Mouse (Mus musculus) heart, embryonic 13.5 days (tissue): Measurements from ENCODE around the gene Sept7. TPM values are rescaled to one million over a fixed set of nuclear protein-coding genes. Genes with fewer than 3 reads are reported as not detected.
"Not testable (repeated sequence)": the region's sequence is repeated elsewhere in the genome, so short reads cannot be mapped to it uniquely, and the experiment has no call there.

Source experiments
- ATAC-seq: fragments of 200-750 bp; cut with Nextera tagmentation; 2 replicates; pipeline ENCODE4 v1.8.0; 2017; ENCODE audit warnings: moderate TSS enrichment; ENCODE audit not compliant: insufficient number of reproducible peaks, low FRiP score, low TSS enrichment; ENCODE audit errors: extremely low read depth
- H3K27ac ChIP-seq: fragments of 300-500 bp; sonication (generic); replicated peaks from 2 replicates; pipeline ENCODE4 v1.5.1; 2015; ENCODE audit warnings: moderate library complexity, mild to moderate bottlenecking, inconsistent platforms
- H3K27me3 ChIP-seq: fragments of 300-500 bp; sonication (generic); replicated peaks from 2 replicates; pipeline ENCODE4 v1.6.1; 2015; ENCODE audit warnings: mild to moderate bottlenecking, inconsistent platforms
- H3K36me3 ChIP-seq: fragments of 300-500 bp; sonication (generic); 2 replicates; pipeline ENCODE4 v1.6.1; 2015; ENCODE audit warnings: mild to moderate bottlenecking, inconsistent platforms
- H3K4me1 ChIP-seq: fragments of 300-500 bp; sonication (generic); 2 replicates; pipeline ENCODE4 v1.6.1; 2015; ENCODE audit warnings: inconsistent platforms
- H3K4me2 ChIP-seq: fragments of 300-500 bp; sonication (generic); 2 replicates; pipeline ENCODE4 v1.6.1; 2015; ENCODE audit warnings: inconsistent platforms, mild to moderate bottlenecking, moderate library complexity
- H3K4me3 ChIP-seq: fragments of 300-500 bp; sonication (generic); 2 replicates; pipeline ENCODE4 v1.5.1; 2015; ENCODE audit warnings: moderate library complexity, mild to moderate bottlenecking, inconsistent platforms
- H3K9ac ChIP-seq: fragments of 300-500 bp; sonication (generic); 2 replicates; pipeline ENCODE4 v1.6.1; 2015; ENCODE audit warnings: inconsistent platforms, mild to moderate bottlenecking, moderate library complexity
- H3K9me3 ChIP-seq: fragments of 300-500 bp; sonication (generic); 2 replicates; pipeline ENCODE4 v1.6.1; 2016; ENCODE audit warnings: inconsistent platforms
- WGBS: fragments of 180-500 bp; shearing (Covaris S2); methylation state at CpG from one replicate; pipeline ENCODE4 v1.1.7; 2015; ENCODE audit warnings: mixed read lengths; 5-methylcytosine and 5-hydroxymethylcytosine counted together
- polyA plus RNA-seq: library from polyadenylated mRNA; unstranded; fragments of >200 nt; fragmentation: Nextera tagmentation; extraction: Ambion mirVana; gene quantifications from 2 replicates; pipeline ENCODE4 v1.2.1, GENCODE M21; 2015

Gene Sept7
- polyA plus RNA-seq, 1 experiment from 2014 or later: 247 TPM

DNA sequence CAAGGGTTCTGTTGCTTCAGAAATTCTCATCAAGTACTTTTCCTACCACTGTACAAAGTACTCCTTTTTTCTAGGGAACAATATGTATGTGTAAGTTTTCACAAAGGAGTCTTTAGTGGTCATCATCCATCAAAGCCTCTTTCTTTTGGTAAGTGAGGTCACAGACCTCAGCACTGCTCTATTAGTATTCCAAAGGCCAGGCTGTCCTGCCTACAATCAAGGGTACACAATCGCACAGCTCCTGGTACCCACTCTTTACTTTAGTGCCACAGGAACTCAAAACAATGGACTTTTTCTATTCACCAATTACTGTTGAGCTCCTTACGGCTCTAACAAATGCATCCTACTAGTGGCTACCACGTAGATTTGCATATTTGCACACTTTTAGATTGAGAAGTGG, 11.2 kb upstream of the Sept7 start:
- WGBS: 77% methylated on average over 3 of the region's 3 CpGs
- peaks cover 8% of the 10 kb centered on the region for H3K4me1 ChIP-seq

DNA sequence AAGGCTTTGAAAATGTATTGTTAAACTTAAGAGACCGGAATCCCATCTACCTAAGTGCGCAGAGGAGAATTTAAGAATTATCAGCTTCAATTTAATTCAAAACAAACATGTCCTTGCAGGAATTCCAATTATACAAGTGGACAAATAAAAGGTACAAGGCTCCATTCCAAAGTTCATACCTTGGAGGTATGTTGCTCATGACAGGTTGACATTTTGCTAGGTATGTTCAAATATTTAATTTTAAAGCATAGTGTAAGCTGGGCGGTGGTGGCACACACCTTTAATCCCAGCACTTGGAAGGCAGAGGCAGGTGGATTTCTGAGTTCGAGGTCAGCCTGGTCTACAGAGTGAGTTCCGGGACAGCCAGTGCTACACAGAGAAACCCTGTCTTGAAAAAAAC, 10.5 kb upstream of the Sept7 start:
- not testable (repeated sequence) for H3K4me3 ChIP-seq, H3K27me3 ChIP-seq, ATAC-seq, H3K4me1 ChIP-seq, H3K9me3 ChIP-seq, H3K9ac ChIP-seq, H3K36me3 ChIP-seq, H3K4me2 ChIP-seq, H3K27ac ChIP-seq
- WGBS: 88% methylated on average over 5 of the region's 5 CpGs

More for the DNA sequence above, 11.2 kb upstream of the Sept7 start:
- no peaks in the 10 kb centered on the region for H3K27me3 ChIP-seq
- no peak overlapping the region for H3K9ac ChIP-seq
- no peaks in the 10 kb centered on the region for H3K36me3 ChIP-seq
- H3K4me3 ChIP-seq: no peak overlapping the region
- ATAC-seq: no peak
- no peak overlapping the region for H3K4me2 ChIP-seq
- no peak overlapping the region for H3K27ac ChIP-seq
- H3K9me3 ChIP-seq: no peaks in the 10 kb centered on the region

- H3K4me1 ChIP-seq: peaks cover 8% of the 10 kb centered on the region
- no peaks in the 10 kb centered on the region for H3K9me3 ChIP-seq
These were observed 10.0 kb upstream of the Sept7 start for GRCm38 (mm10) chr9:25242266-25242665.

DNA sequence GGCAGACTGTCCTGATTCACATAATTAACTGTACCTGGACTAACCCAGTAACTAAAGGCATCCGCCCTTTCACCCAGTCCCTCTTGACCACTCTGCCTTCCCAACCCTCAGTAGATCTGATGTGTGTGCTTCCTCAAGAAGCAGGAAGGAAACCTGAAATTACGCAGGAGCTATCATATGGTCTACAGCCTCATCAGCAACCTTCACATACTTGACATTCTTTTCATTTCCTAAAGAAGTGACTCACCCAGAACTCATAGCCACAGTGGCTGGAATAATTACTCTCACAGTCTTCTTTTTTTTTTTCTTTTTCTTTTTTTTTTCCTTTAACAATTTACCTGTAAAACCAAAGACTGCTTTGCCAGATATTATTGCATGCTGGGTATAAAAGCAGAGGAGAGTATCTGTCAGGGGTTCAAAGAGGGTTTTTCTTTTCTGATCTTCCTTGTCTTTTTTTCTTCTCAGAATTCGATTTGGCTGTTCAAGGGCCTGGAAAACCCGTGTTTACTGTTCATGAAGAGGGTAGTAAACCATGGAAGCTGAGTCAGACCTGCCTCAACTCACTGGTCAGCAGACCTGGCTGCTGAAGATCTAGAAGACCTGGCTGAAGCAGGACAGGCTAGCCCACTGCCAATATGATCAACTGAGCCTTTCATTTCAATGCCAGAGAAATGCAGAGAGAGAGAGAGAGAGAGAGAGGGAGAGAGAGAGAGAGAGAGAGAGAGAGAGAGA, 8.1 kb upstream of the Sept7 start:
- Histone ChIP-seq H3K36me3 (no peaks in the 10 kb centered on the region), H3K4me3 (no peak overlapping the region), H3K9ac (no peak overlapping the region), H3K4me2 (no peak overlapping the region), H3K4me1 (peaks cover 12% of the 10 kb centered on the region), H3K9me3 (no peaks in the 10 kb centered on the region), H3K27me3 (no peaks in the 10 kb centered on the region), H3K27ac (peak overlapping the region; percentile 12; the same call in 1 of the 2 replicates)
- 45% methylated on average over 4 of the region's 4 CpGs for WGBS
- no peak for ATAC-seq

More at GRCm38 (mm10) chr9:25242266-25242665, 10.0 kb upstream of the Sept7 start:
- H3K4me3 ChIP-seq: no peak overlapping the region
- H3K36me3 ChIP-seq: no peaks in the 10 kb centered on the region
- H3K27ac ChIP-seq: no peak overlapping the region
- no peaks in the 10 kb centered on the region for H3K27me3 ChIP-seq
- no peak for ATAC-seq
- H3K4me2 ChIP-seq: no peak overlapping the region
- 79% methylated on average over 3 of the region's 3 CpGs for WGBS
- H3K9ac ChIP-seq: no peak overlapping the region

DNA sequence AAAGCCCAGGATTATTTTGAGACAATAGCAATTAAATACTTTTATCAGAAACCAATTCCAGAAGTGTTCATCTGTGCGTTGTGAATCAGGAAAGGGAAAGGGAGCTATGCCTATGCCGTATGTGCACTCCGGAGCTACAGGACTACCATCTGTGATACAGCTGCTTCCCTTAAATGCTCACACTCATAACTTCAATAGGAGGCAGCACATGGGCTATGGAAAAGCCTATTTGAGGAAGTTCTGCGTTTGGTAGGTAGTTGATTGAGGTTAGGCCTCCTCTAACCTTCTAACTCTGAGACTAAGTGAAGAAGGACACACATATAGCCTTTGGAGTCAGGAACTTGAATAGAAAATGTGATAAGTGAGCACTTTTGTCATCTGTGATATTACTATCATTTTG, 7.1 kb upstream of the Sept7 start:
- H3K4me1 ChIP-seq: peaks cover 12% of the 10 kb centered on the region
- H3K4me2 ChIP-seq: no peak overlapping the region
- no peaks in the 10 kb centered on the region for H3K9me3 ChIP-seq
- no peaks in the 10 kb centered on the region for H3K36me3 ChIP-seq
- ATAC-seq: no peak
- no peak overlapping the region for H3K9ac ChIP-seq
- H3K4me3 ChIP-seq: no peak overlapping the region
- WGBS: 75% methylated on average over 4 of the region's 4 CpGs
- no peaks in the 10 kb centered on the region for H3K27me3 ChIP-seq
- no peak overlapping the region for H3K27ac ChIP-seq

DNA sequence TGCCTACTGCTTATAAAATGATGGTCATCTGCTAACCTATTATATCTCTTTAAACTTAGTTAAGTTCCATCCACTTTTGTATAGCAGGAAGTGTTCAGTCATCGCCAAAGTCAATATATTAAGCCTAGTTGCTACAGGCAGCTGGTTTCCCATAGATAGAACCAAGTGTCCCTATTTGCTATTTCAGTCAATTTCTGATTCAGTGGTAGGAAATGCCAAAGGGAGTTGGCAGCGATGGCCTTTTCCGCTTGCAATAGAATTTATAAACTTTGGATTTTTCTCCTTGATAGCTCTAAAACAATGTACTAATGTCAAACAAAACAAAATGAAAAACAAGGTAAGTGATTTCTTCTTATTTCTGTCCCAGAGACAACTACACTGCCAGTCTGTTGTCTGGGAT, 5.7 kb upstream of the Sept7 start:
- no peak overlapping the region for H3K4me2 ChIP-seq
- no peak for ATAC-seq
- WGBS: 76% methylated on average over 3 of the region's 3 CpGs
- no peak overlapping the region for H3K9ac ChIP-seq
- H3K9me3 ChIP-seq: no peaks in the 10 kb centered on the region
- H3K4me1 ChIP-seq: peaks cover 19% of the 10 kb centered on the region
- H3K27me3 ChIP-seq: no peaks in the 10 kb centered on the region
- H3K36me3 ChIP-seq: no peaks in the 10 kb centered on the region
- H3K4me3 ChIP-seq: no peak overlapping the region
- no peak overlapping the region; the same call in 1 of the 2 replicates for H3K27ac ChIP-seq

GRCm38 (mm10) chr9:25251174-25251573, 1.1 kb upstream of the Sept7 start:
- Histone ChIP-seq H3K27me3 (no peaks in the 10 kb centered on the region), H3K36me3 (no peaks in the 10 kb centered on the region), H3K9ac (peak overlapping the region; percentile 100), H3K4me1 (peaks cover 37% of the 10 kb centered on the region), H3K4me3 (peak overlapping the region; percentile 100), H3K4me2 (peak overlapping the region; percentile 92), H3K9me3 (no peaks in the 10 kb centered on the region), H3K27ac (peak overlapping the region; percentile 99)
- ATAC-seq: no peak
- WGBS: 7% methylated on average over 6 of the region's 6 CpGs

GRCm38 (mm10) chr9:25251611-25252282, 492 bp upstream of the Sept7 start:
- H3K9ac ChIP-seq: peak overlapping the region; percentile 100
- ATAC-seq: peak; percentile 75
- under 1% methylated on average over 41 of the region's 41 CpGs for WGBS
- peak overlapping the region; percentile 100 for H3K4me3 ChIP-seq
- no peaks in the 10 kb centered on the region for H3K27me3 ChIP-seq
- no peaks in the 10 kb centered on the region for H3K36me3 ChIP-seq
- H3K4me1 ChIP-seq: peaks cover 39% of the 10 kb centered on the region
- H3K9me3 ChIP-seq: no peaks in the 10 kb centered on the region
- peak overlapping the region; percentile 99 for H3K27ac ChIP-seq
- peak overlapping the region; percentile 92 for H3K4me2 ChIP-seq

- peak; percentile 22; the same call in 1 of the 2 replicates for ATAC-seq
- H3K27me3 ChIP-seq: no peaks in the 10 kb centered on the region
- peak overlapping the region; percentile 99 for H3K27ac ChIP-seq
- H3K9me3 ChIP-seq: no peaks in the 10 kb centered on the region
- H3K9ac ChIP-seq: peak overlapping the region; percentile 100
- H3K36me3 ChIP-seq: no peaks in the 10 kb centered on the region
- peak overlapping the region; percentile 92 for H3K4me2 ChIP-seq
- H3K4me3 ChIP-seq: peak overlapping the region; percentile 100
- 1% methylated on average over 62 of the region's 78 CpGs for WGBS
- peaks cover 37% of the 10 kb centered on the region for H3K4me1 ChIP-seq
These were observed 679 bp downstream of the Sept7 start for GRCm38 (mm10) chr9:25252759-25253477.

- Histone ChIP-seq H3K27me3 (no peaks in the 10 kb centered on the region), H3K9ac (peak overlapping the region; percentile 100), H3K36me3 (no peaks in the 10 kb centered on the region), H3K4me2 (peak overlapping the region; percentile 92), H3K4me3 (peak overlapping the region; percentile 100), H3K9me3 (no peaks in the 10 kb centered on the region), H3K27ac (peak overlapping the region; percentile 99), H3K4me1 (peaks cover 37% of the 10 kb centered on the region)
- ATAC-seq: no peak
- 1% methylated on average over 3 of the region's 3 CpGs for WGBS
These were observed 1.2 kb downstream of the Sept7 start for GRCm38 (mm10) chr9:25253478-25253824.

DNA sequence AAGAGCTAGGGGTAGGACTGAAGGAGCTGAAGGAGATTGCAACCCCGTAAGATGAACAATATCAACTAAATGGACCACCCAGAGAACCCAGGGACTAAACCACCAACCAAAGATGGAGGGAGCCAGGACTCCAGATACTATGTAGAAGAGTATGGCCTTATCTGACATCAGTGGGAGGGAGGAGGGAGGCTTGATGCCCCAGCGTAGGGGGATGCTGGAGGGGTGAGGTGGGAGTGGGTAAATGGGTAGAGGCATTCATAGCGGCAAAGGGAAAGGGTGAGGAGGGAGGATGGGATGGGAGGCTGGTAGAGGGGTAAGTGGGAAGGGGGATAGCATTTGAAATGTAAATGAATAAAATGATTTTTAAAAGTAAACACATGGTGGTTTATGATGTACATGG, 8.2 kb downstream of the Sept7 start:
- peaks cover 3% of the 10 kb centered on the region for H3K36me3 ChIP-seq
- H3K4me3 ChIP-seq: no peak overlapping the region
- WGBS: 74% methylated on average over 3 of the region's 3 CpGs
- ATAC-seq: no peak
- no peak overlapping the region for H3K27ac ChIP-seq
- H3K9ac ChIP-seq: no peak overlapping the region
- H3K9me3 ChIP-seq: no peaks in the 10 kb centered on the region
- H3K4me2 ChIP-seq: no peak overlapping the region
- no peaks in the 10 kb centered on the region for H3K27me3 ChIP-seq
- H3K4me1 ChIP-seq: peaks cover 22% of the 10 kb centered on the region
